Mouse (Mus musculus) heart, adult 9 months (tissue): ENCODE results near the gene Acsm2.
"Not testable (repeated sequence)": the region's sequence is repeated elsewhere in the genome, so short reads cannot be mapped to it uniquely, and the experiment has no call there.

Experiments
- DNase-seq, 2 experiments: peaks; one replicate each; pipeline ENCODE4 v3.0.0; 2022; ENCODE audit warnings: low spot score in 2 of 2

The Acsm2 gene

GRCm38 (mm10) chr7:119562476-119562875, 8.3 kb downstream of the Acsm2 start:
- not testable (repeated sequence) for DNase-seq

GRCm38 (mm10) chr7:119594530-119595107, 40.5 kb downstream of the Acsm2 start:
- no peak for DNase-seq

- DNase-seq: no peak
Observed at GRCm38 (mm10) chr7:119595306-119595705, 41.2 kb downstream of the Acsm2 start.

- DNase-seq: no peak
Observed at GRCm38 (mm10) chr7:119596536-119596935, 42.4 kb downstream of the Acsm2 start.

- DNase-seq: no peak
Observed at GRCm38 (mm10) chr7:119601195-119601953, 47.2 kb downstream of the Acsm2 start.

- DNase-seq: no peak
Observed at GRCm38 (mm10) chr7:119601954-119602317, 47.8 kb downstream of the Acsm2 start.

- no peak for DNase-seq
Observed at GRCm38 (mm10) chr7:119604903-119605483, 50.9 kb downstream of the Acsm2 start.

- DNase-seq: no peak
Observed at GRCm38 (mm10) chr7:119605926-119606663, 52.0 kb downstream of the Acsm2 start.

GRCm38 (mm10) chr7:119606664-119607076, 52.5 kb downstream of the Acsm2 start, which contains the start of gene Acsm1:
Gene Acsm1, plus strand, starts transcription at chr7:119607026.
- no peak for DNase-seq

GRCm38 (mm10) chr7:119607796-119608515, 53.8 kb downstream of the Acsm2 start:
- DNase-seq: no peak

- no peak for DNase-seq
Observed at GRCm38 (mm10) chr7:119616531-119616930, 62.4 kb downstream of the Acsm2 start.

- DNase-seq: no peak
Observed at GRCm38 (mm10) chr7:119617593-119617992, 63.5 kb downstream of the Acsm2 start.

- DNase-seq: no peak
Observed at GRCm38 (mm10) chr7:119618209-119618935, 64.2 kb downstream of the Acsm2 start.

- DNase-seq: no peak
Observed at GRCm38 (mm10) chr7:119620157-119620556, 66.0 kb downstream of the Acsm2 start.

GRCm38 (mm10) chr7:119638773-119639172, 84.6 kb downstream of the Acsm2 start:
- DNase-seq: no peak

GRCm38 (mm10) chr7:119642307-119642706, 88.2 kb downstream of the Acsm2 start:
- DNase-seq: no peak
